ENCODE assay signal across 8 mouse cellular contexts in the genomic region with DNA sequence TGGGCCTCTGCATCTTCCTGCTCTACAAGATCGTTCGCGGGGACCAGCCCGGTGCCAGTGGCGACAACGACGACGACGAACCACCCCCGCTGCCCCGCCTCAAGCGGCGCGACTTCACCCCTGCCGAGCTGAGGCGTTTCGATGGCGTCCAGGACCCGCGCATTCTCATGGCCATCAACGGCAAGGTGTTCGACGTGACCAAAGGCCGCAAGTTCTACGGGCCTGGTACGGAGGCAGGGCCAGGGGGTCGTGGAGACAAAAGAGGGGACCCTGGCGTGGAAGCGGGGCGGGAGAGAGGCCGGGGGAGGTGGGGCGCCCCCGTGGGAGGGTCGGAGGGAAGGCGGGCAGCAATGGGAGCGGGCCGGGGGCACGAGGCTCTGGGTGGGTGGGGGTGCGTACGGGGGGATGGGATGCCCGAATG. TPM values are rescaled to one million over a fixed set of nuclear protein-coding genes. Genes with fewer than 3 reads are reported as not detected.
DNase-seq lines count a peak whose midpoint lies in the region; ATAC-seq lines count a peak whose summit lies in the region.

No protein-coding gene starts in this region.

- H3K36me3 ChIP-seq in limb, embryonic 13.5 days = peaks cover 8% of the 10 kb centered on the region; the same call in 1 of the 2 replicates
- no peaks in the 10 kb centered on the region for H3K36me3 ChIP-seq in neural tube, embryonic 15.5 days

- H3K27me3 ChIP-seq in limb, embryonic 13.5 days = no peaks in the 10 kb centered on the region
- H3K27me3 ChIP-seq in neural tube, embryonic 15.5 days (replicated peaks) = no peaks in the 10 kb centered on the region

- peak overlapping the region; percentile 64 for H3K4me2 ChIP-seq in limb, embryonic 13.5 days (replicated peaks)
- peak overlapping the region; percentile 59 for H3K4me2 ChIP-seq in neural tube, embryonic 15.5 days

- intact Hi-C loops in left cerebral cortex, postnatal 25 days (cut with DNase I) = no loop called here

- H3K9ac ChIP-seq in limb, embryonic 13.5 days = peak overlapping the region; percentile 83
- peak overlapping the region; percentile 71 for H3K9ac ChIP-seq in neural tube, embryonic 15.5 days (replicated peaks)

- no peak for DNase-seq in cerebellum, adult 9-11 months
- DNase-seq in ovary, postnatal 14 days (ENCODE audit: low spot score) = peak; percentile 14
- DNase-seq in ovary, postnatal 36 days (ENCODE audit: low spot score) = no peak
- DNase-seq in left cerebral cortex, postnatal 25 days (ENCODE audit: low spot score in 2 of 2) = no peak
- DNase-seq in thymus, postnatal 36 days = no peak

- peak overlapping the region; percentile 79 for H3K27ac ChIP-seq in limb, embryonic 13.5 days
- H3K27ac ChIP-seq in neural tube, embryonic 15.5 days (replicated peaks) = peak overlapping the region; percentile 88

- H3K9me3 ChIP-seq in limb, embryonic 13.5 days = no peaks in the 10 kb centered on the region
- H3K9me3 ChIP-seq in neural tube, embryonic 15.5 days (replicated peaks) = no peaks in the 10 kb centered on the region

- peak; percentile 43; the same call in 1 of the 2 replicates for ATAC-seq in cerebellum, adult (ENCODE audit: insufficient number of reproducible peaks, low FRiP score, low TSS enrichment)
- ATAC-seq in limb, embryonic 13.5 days (ENCODE audit: low FRiP score, low read depth) = peak; percentile 39
- peak; percentile 70 for ATAC-seq in neural tube, embryonic 15.5 days (ENCODE audit: low FRiP score)

- H3K4me3 ChIP-seq in limb, embryonic 13.5 days = peak overlapping the region; percentile 67
- H3K4me3 ChIP-seq in neural tube, embryonic 15.5 days (replicated peaks) = peak overlapping the region; percentile 61

- peaks cover 7% of the 10 kb centered on the region; the same call in 1 of the 2 replicates for H3K4me1 ChIP-seq in limb, embryonic 13.5 days
- peaks cover 5% of the 10 kb centered on the region for H3K4me1 ChIP-seq in neural tube, embryonic 15.5 days

- 22% methylated on average over 39 of the region's 41 CpGs for WGBS in limb, embryonic 13.5 days
- WGBS in neural tube, embryonic 15.5 days = 26% methylated on average over 35 of the region's 41 CpGs

RNA-seq across cellular contexts. Expression of gene Pgrmc1, which starts 0.4 kb away (rescaled TPM):
- 342 and 349 TPM in 2 replicates for polyA plus RNA-seq in limb, embryonic 13.5 days (2015; fragmentation: Nextera tagmentation; extraction: Ambion mirVana)
- polyA plus RNA-seq in neural tube, embryonic 15.5 days (2015; fragmentation: Nextera tagmentation; extraction: Ambion mirVana) = 497 and 560 TPM in 2 replicates
- total RNA-seq in left cerebral cortex, postnatal 25 days (2021) = 100 to 1,000 TPM; 307 to 330 TPM

RNA-seq across cellular contexts. Expression of gene Akap17b, which starts 46.8 kb away (rescaled TPM):
- polyA plus RNA-seq in limb, embryonic 13.5 days (2015; fragmentation: Nextera tagmentation; extraction: Ambion mirVana) = 2.8 and 3.1 TPM in 2 replicates
- polyA plus RNA-seq in neural tube, embryonic 15.5 days (2015; fragmentation: Nextera tagmentation; extraction: Ambion mirVana) = 5.9 and 6.1 TPM in 2 replicates
- total RNA-seq in left cerebral cortex, postnatal 25 days (2021) = 10 to 100 TPM; 12.6 to 12.8 TPM
